11 mouse cellular contexts compared by ENCODE assay signal in genomic region chr7:143002679-143003078, GRCm38 (mm10). TPM values are rescaled to one million over a fixed set of nuclear protein-coding genes. Genes with fewer than 3 reads are reported as not detected.
DNase-seq lines count a peak whose midpoint lies in the region; ATAC-seq lines count a peak whose summit lies in the region.
"Had no signal": no experiment of that assay in that cellular context is flagged by ENCODE, and none has a peak within 500 bp of the region (broad histone marks: within the 10 kb centered on the region; RNA-seq: fewer than 3 reads in every experiment).

No protein-coding gene starts in this region.

- WGBS in forebrain, embryonic 12.5 days, result 42% methylated on average over 3 of the region's 3 CpGs
- 32% methylated on average over 3 of the region's 3 CpGs for WGBS in hindbrain, embryonic 16.5 days

- no peak overlapping the region for H3K27ac ChIP-seq in forebrain, embryonic 12.5 days
- no peak overlapping the region for H3K27ac ChIP-seq in hindbrain, embryonic 16.5 days (ENCODE audit: low read depth, low read length)
- H3K27ac ChIP-seq: heart, embryonic 15.5 days; macrophage had no signal

- no peaks in the 10 kb centered on the region for H3K4me1 ChIP-seq in forebrain, embryonic 12.5 days
- peaks cover 1% of the 10 kb centered on the region; the same call in 1 of the 2 replicates for H3K4me1 ChIP-seq in hindbrain, embryonic 16.5 days (ENCODE audit: control insufficient read depth, insufficient read depth, low read depth, low read length)

- peak; percentile 20 for DNase-seq in kidney, postnatal 14 days
- DNase-seq in kidney, adult 9 months, result no peak
- peak; percentile 41 for DNase-seq in ES-CJ7 (ENCODE audit: low read depth, low spot score)
- DNase-seq in c-Kit-negative CD71-positive TER-119-positive erythroid progenitor cells, embryonic 14.5 days (ENCODE audit: low read depth, low spot score), result peak; percentile 48
- DNase-seq in lung, postnatal 25 days (ENCODE audit: low spot score), result peak; percentile 54
- DNase-seq in gastrocnemius, postnatal 25 days, result no peak
- DNase-seq: cerebellum, postnatal 10 days had no signal

- H3K4me2 ChIP-seq in forebrain, embryonic 12.5 days, result no peak overlapping the region
- no peak overlapping the region for H3K4me2 ChIP-seq in hindbrain, embryonic 16.5 days (ENCODE audit: low read length)
- H3K4me2 ChIP-seq: heart, embryonic 15.5 days had no signal

- no peaks in the 10 kb centered on the region for H3K9me3 ChIP-seq in forebrain, embryonic 12.5 days
- H3K9me3 ChIP-seq in hindbrain, embryonic 16.5 days (ENCODE audit: control insufficient read depth, low read length), result no peaks in the 10 kb centered on the region
- H3K9me3 ChIP-seq: heart, embryonic 15.5 days had no signal

- no peak overlapping the region for H3K9ac ChIP-seq in forebrain, embryonic 12.5 days
- no peak overlapping the region for H3K9ac ChIP-seq in hindbrain, embryonic 16.5 days (ENCODE audit: low read depth, low read length)
- H3K9ac ChIP-seq: heart, embryonic 15.5 days had no signal

- H3K4me3 ChIP-seq in forebrain, embryonic 12.5 days (replicated peaks), result no peak overlapping the region
- H3K4me3 ChIP-seq in hindbrain, embryonic 16.5 days (ENCODE audit: low read length), result no peak overlapping the region
- H3K4me3 ChIP-seq: heart, embryonic 15.5 days had no signal

- no peaks in the 10 kb centered on the region for H3K27me3 ChIP-seq in forebrain, embryonic 12.5 days
- H3K27me3 ChIP-seq in hindbrain, embryonic 16.5 days (replicated peaks; ENCODE audit: control insufficient read depth, insufficient read depth, low read length), result no peaks in the 10 kb centered on the region
- H3K27me3 ChIP-seq: heart, embryonic 15.5 days had no signal

- ATAC-seq in forebrain, embryonic 12.5 days (ENCODE audit: low FRiP score), result no peak
- no peak for ATAC-seq in hindbrain, embryonic 16.5 days

- H3K36me3 ChIP-seq in forebrain, embryonic 12.5 days (replicated peaks), result no peaks in the 10 kb centered on the region
- no peaks in the 10 kb centered on the region for H3K36me3 ChIP-seq in hindbrain, embryonic 16.5 days (ENCODE audit: control insufficient read depth, insufficient read depth, low read length)
- H3K36me3 ChIP-seq: heart, embryonic 15.5 days had no signal

RNA-seq across cellular contexts. Expression of gene Tspan32, which starts 2.2 kb away (rescaled TPM):
- 1.3 and 1.5 TPM in 2 replicates for polyA plus RNA-seq in forebrain, embryonic 12.5 days (2016; fragmentation: Nextera tagmentation; extraction: Ambion mirVana)
- under 1 TPM; 0.23 to 0.27 TPM for total RNA-seq in gastrocnemius, postnatal 25 days (2021)
- polyA plus RNA-seq in hindbrain, embryonic 16.5 days (2015; fragmentation: Nextera tagmentation; extraction: Ambion mirVana), result 0.28 and 0.41 TPM in 2 replicates

RNA-seq across cellular contexts. Expression of gene Ascl2, which starts 33.6 kb away (rescaled TPM):
- 0.17 and 0.40 TPM in 2 replicates for polyA plus RNA-seq in forebrain, embryonic 12.5 days (2016; fragmentation: Nextera tagmentation; extraction: Ambion mirVana)
- not detected for total RNA-seq in gastrocnemius, postnatal 25 days (2021)
- polyA plus RNA-seq in hindbrain, embryonic 16.5 days (2015; fragmentation: Nextera tagmentation; extraction: Ambion mirVana), result 0.93 and 1.3 TPM in 2 replicates

RNA-seq across cellular contexts. Expression of gene Cd81, which starts 49.9 kb away (rescaled TPM):
- 199 and 205 TPM in 2 replicates for polyA plus RNA-seq in forebrain, embryonic 12.5 days (2016; fragmentation: Nextera tagmentation; extraction: Ambion mirVana)
- total RNA-seq in gastrocnemius, postnatal 25 days (2021), result 100 to 1,000 TPM; 118 to 130 TPM
- 532 and 585 TPM in 2 replicates for polyA plus RNA-seq in hindbrain, embryonic 16.5 days (2015; fragmentation: Nextera tagmentation; extraction: Ambion mirVana)

Comparison
In these comparisons a context has a peak if more than half of its experiments do, and no peak if none do; other contexts are left out.
1. DNase-seq: peak in kidney, postnatal 14 days (single experiment), ES-CJ7 (single experiment), c-Kit-negative CD71-positive TER-119-positive erythroid progenitor cells, embryonic 14.5 days (single experiment) and lung, postnatal 25 days (single experiment); none in kidney, adult 9 months (single experiment) and gastrocnemius, postnatal 25 days (single experiment).